Mouse (Mus musculus) E14TG2a.4 (cell line): ENCODE results near the gene Rpl12.

ENCODE experiments used
- CTCF ChIP-seq: conservative IDR thresholded peaks from 2 replicates; pipeline ENCODE4 v1.5.1; 2014; ENCODE audit warnings: low read length
- POU5F1 ChIP-seq: IDR thresholded peaks from 2 replicates; pipeline ENCODE4 v1.6.1; 2014; ENCODE audit warnings: low read length, borderline replicate concordance

GRCm38 (mm10) chr2:33014877-33015276, 53.5 kb downstream of the Rpl12 start:
- TF ChIP-seq CTCF (no peak), POU5F1 (no peak)
